Mouse (Mus musculus) Muller cell, postnatal 12 days (primary cell): ENCODE measurements at regions not wholly inside any gene's neighbourhood (a gene's known extent, or its start where the extent isn't known, plus 50 kb on each side); places are given as distances from the start of the nearest gene placed in this dataset.

Experiments used
- DNase-seq: peaks from one replicate; pipeline ENCODE4 v3.0.0-alpha.2; 2015; ENCODE audit errors: inconsistent ontology term

GRCm38 (mm10) chr19:34421171-34421570 lies 53.8 kb downstream of the Ch25h start:
- DNase-seq: no peak

DNA sequence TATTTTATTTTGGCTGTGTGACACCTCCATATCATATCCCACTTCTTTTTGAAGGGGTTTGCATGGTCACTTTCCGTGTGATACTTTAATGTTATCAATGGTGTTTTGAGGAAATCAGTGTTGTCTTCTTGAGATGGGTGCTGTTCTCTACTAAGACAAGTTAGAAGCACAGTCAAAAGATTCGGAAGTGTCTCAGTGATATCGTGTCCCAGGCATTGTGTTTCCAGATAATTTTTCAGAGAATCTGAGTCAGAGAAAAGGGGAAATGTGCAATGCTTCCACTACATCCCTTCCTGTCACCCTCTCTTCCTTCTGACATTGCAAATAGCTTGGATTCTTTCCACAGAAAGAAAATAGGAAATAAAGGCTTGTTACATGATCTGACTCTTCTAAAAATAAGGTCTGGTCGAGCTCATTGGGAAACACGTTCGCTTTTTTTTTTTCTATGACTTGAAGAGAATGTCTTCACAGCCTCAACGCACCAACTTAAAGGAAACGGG lies 54.6 kb downstream of the Ch25h start:
- no peak for DNase-seq

DNA sequence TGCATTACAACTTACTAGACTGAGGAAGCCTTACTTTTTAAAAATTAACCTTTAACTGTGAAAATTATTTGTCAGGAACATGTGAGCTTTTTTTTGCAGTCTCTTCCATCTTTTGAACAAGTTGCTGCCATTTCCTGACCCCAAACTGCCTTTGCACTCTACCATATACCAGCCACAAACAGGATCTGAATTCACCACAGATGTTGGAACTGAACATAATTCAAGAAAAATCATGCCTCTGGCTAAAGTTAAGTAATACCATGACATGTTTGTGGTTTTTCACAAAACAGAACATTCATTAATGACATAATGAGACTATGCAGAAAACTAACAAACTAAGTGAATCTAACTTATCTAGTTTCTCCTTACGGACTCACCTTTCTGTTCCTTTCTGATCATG lies 67.8 kb downstream of the Ch25h start:
- DNase-seq: no peak

GRCm38 (mm10) chr19:34406710-34407109 lies 68.3 kb downstream of the Ch25h start:
- DNase-seq: peak; percentile 38

GRCm38 (mm10) chr19:34396276-34396675 lies 78.7 kb downstream of the Ch25h start:
- no peak for DNase-seq

- DNase-seq: no peak
Observed at GRCm38 (mm10) chr19:34389940-34390339, 85.0 kb downstream of the Ch25h start.

DNA sequence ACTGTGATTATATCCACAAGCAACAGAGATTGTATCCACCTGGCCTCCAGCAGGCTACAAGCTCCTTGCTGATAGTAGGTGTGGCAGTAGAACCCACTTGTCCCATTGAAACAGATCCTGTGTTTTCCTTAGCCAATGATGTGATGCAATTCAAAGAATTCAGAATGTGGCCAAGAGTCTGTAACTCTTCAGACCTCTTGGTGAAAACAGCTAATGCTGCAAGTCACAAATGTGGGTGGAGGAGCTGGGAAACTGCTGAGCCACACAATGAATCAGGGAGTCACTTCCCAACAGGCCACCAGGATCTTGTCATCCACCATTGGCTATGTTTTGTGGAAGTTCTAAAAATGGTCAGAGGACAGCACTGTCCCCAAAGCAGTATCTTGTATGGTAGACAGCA lies 92.1 kb downstream of the Fas start:
- DNase-seq: peak; percentile 37
